Mouse (Mus musculus): ENCODE data around the gene Mllt6.
A peak's percentile ranks its signal among the peaks of the same experiment; 100 is the strongest.
"Not testable (repeated sequence)": the region's sequence is repeated elsewhere in the genome, so short reads cannot be mapped to it uniquely, and the experiment has no call there.

Gene Mllt6

GRCm38 (mm10) chr11:97662893-97663527 lies at the start of gene Mllt6:
TSS of gene Mllt6 (plus strand) at chr11:97663414.
- peak; percentile 80 for DNase-seq

- DNase-seq, result no peak
Observed at GRCm38 (mm10) chr11:97615276-97615675, 47.9 kb upstream of the Mllt6 start.

- no peak for DNase-seq
Observed at GRCm38 (mm10) chr11:97618368-97618767, 44.8 kb upstream of the Mllt6 start.

- peak; percentile 82 for DNase-seq
Observed at GRCm38 (mm10) chr11:97619391-97619795, 43.8 kb upstream of the Mllt6 start.

- peak; percentile 73 for DNase-seq
Observed at GRCm38 (mm10) chr11:97622440-97622839, 40.8 kb upstream of the Mllt6 start.

GRCm38 (mm10) chr11:97623166-97623565 lies 40.0 kb upstream of the Mllt6 start:
- DNase-seq, result no peak

GRCm38 (mm10) chr11:97625551-97625950 lies 37.7 kb upstream of the Mllt6 start:
- no peak for DNase-seq

- no peak for DNase-seq
Observed at GRCm38 (mm10) chr11:97626431-97626830, 36.8 kb upstream of the Mllt6 start.

GRCm38 (mm10) chr11:97626850-97627249 lies 36.4 kb upstream of the Mllt6 start:
- no peak for DNase-seq

GRCm38 (mm10) chr11:97627556-97628302 lies 35.5 kb upstream of the Mllt6 start:
- DNase-seq, result no peak

- peak; percentile 17 for DNase-seq
Observed at GRCm38 (mm10) chr11:97628303-97628567, 35.0 kb upstream of the Mllt6 start.

- no peak for DNase-seq
Observed at GRCm38 (mm10) chr11:97628568-97629518, 34.4 kb upstream of the Mllt6 start.

GRCm38 (mm10) chr11:97629576-97629975 lies 33.6 kb upstream of the Mllt6 start, which contains the start of gene Epop:
TSS of gene Epop (minus strand) at chr11:97629702.
- peak; percentile 91 for DNase-seq

GRCm38 (mm10) chr11:97631046-97631445 lies 32.2 kb upstream of the Mllt6 start:
- no peak for DNase-seq

GRCm38 (mm10) chr11:97631500-97631899 lies 31.7 kb upstream of the Mllt6 start:
- no peak for DNase-seq

- peak; percentile 88 for DNase-seq
Observed at GRCm38 (mm10) chr11:97631938-97632337, 31.3 kb upstream of the Mllt6 start.

- DNase-seq, result not testable (repeated sequence)
Observed at GRCm38 (mm10) chr11:97632440-97632839, 30.8 kb upstream of the Mllt6 start.

GRCm38 (mm10) chr11:97635468-97636019 lies 27.7 kb upstream of the Mllt6 start:
- DNase-seq, result no peak

GRCm38 (mm10) chr11:97641668-97642067 lies 21.5 kb upstream of the Mllt6 start:
- no peak for DNase-seq

- no peak for DNase-seq
Observed at GRCm38 (mm10) chr11:97642746-97643145, 20.5 kb upstream of the Mllt6 start.

- DNase-seq, result no peak
Observed at GRCm38 (mm10) chr11:97643380-97644055, 19.7 kb upstream of the Mllt6 start.

GRCm38 (mm10) chr11:97644834-97645233 lies 18.4 kb upstream of the Mllt6 start:
- DNase-seq, result peak; percentile 87
